Mouse (Mus musculus): ENCODE results near the gene Efcab10. TPM values are rescaled to one million over a fixed set of nuclear protein-coding genes. Genes with fewer than 3 reads are reported as not detected.

Gene Efcab10
- total RNA-seq, 2 experiments from 2014 or later: not detected

DNA sequence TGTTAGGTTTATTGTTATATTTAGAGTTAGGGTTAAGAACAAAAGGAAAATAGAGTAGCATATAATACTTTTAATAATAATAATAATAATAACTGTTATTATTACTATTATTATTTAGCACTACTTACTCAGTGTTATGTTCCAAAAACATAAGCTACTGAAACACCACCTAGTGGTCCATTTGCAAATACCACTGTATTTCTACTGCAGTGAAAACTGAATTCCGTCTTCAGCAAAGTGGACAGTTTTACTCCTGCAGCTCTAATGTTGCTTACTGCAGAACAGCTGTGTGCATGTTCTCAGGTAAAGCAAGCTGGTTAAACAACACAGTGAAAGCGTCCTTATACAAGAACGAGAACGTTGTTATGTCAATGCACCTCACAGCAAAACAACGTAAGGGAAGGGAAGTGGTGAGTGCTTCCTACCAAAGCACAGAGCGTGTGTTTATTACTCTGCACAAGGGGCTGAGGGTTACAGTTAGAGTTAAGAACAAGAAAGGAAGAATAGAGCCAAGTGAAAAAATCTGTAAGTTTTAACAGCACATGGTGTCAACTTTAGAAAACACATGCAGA, 17.0 kb downstream of the Efcab10 start:
- intact Hi-C loops (cut with DNase I): no loop called here
- DNase-seq (ENCODE audit: low spot score): no peak

DNA sequence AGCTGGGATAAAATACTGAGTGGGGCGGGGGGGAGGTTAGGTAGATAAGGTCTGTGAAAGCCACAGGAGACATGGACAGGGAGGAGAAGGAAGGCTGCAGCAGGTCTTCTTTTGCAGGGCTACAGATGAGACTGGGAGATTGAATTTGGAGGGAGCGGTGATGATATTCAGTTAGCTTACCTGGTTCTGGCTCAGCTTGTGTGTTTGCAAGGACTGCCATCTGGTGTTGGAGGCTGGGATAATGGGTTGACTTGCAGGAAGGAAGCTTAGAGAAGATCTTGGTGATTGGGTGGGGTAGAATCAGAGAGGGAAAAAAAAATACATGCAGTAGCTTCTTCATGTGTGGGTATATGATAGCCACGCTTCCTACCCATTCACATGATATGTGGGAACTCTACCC, 29.7 kb downstream of the Efcab10 start:
- intact Hi-C loops (cut with DNase I): loop anchor here (2.0 kb wide), 1 partner anchor 36 kb away; no protein-coding TSS in a partner anchor
- DNase-seq (ENCODE audit: low spot score): no peak

DNA sequence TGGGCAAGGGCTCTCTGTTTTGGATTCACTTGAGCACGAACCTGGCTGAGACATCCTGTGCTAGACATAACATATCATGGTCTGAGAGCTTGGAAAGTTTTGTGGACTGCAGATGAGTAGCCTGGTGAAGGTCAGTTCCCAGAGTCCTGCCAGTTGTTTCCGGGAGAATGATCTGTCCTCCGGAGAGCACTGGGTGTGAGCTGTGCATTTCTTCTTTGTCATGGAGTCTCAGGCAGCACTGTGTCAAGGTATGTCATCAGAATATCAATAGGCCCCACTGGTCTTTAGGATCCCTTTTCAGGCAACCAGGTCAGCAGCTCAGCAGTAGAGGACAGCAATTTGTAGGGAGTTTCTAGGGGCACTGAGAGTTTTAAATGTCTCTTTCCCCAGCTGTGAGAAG, 32.6 kb downstream of the Efcab10 start:
- no peak for DNase-seq (ENCODE audit: low spot score)
- intact Hi-C loops (cut with DNase I): loop anchor here (5.0 kb wide), 2 partner anchors 400 to 515 kb away; no protein-coding TSS in a partner anchor

DNA sequence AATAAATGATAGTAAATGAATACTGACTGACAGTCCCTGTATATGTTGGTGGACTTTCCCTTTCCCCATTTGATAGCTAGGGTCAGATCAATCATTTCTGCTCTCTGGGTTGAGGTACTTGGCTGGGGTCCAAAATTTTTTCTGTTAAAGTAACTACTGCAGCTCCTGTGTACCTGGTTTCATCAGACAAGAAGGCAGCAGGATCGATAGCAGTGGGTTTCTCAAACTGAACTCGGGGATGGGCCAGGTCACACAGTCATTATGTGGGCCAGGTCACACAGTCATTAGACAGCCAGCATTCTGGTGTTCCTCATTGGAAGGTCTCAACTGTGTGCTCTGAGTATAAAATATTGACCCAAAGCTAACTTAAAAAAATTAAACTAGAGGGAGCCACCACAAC, 33.1 kb downstream of the Efcab10 start:
- no peak for DNase-seq (ENCODE audit: low spot score)
- intact Hi-C loops (cut with DNase I): loop anchor here (5.0 kb wide), 2 partner anchors 400 to 515 kb away; no protein-coding TSS in a partner anchor

DNA sequence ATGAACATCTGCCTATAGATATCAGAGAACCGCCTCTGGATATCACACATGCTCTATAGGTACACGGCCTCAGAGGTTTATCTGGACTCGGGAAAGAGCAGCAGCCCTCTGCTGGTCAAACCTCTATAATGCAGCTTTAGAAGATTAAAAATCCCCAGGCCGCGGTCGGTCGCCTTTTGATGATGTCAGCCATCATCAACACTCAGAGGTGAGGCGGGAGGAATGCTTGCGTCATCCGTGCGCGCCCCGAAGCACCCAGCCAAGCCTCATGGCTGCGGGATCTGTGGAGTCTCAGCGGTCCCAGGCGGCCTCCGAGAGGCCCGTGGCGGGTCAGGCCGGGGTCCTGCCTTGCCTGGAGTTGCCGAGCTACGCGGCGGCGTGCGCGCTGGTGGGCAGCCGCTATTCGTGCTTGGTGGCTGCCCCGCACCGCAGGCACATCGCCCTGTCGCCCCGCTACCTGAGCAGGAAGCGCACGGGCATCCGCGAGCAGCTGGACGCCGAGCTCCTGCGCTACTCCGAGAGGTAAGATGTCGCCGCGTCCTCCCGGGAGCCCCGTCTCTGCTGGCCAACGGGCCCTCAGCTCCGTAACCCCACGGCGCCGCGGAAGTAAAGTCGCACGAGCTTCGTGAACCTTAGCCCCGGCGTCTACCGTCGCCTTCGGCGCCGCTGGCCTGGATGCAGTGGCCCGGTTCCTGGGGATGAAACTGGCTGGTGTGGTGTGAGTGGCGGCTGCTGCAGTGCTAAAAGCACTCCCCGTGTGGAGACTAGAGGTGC, 34.9 kb downstream of the Efcab10 start, which contains the start of gene Twistnb:
Gene Twistnb, plus strand, starts transcription at position 249 of the 774 bp plus-strand sequence.
- DNase-seq (ENCODE audit: low spot score): peak; percentile 88
- intact Hi-C loops (cut with DNase I): loop anchor here (5.0 kb wide), 2 partner anchors 402 to 517 kb away; no protein-coding TSS in a partner anchor

DNA sequence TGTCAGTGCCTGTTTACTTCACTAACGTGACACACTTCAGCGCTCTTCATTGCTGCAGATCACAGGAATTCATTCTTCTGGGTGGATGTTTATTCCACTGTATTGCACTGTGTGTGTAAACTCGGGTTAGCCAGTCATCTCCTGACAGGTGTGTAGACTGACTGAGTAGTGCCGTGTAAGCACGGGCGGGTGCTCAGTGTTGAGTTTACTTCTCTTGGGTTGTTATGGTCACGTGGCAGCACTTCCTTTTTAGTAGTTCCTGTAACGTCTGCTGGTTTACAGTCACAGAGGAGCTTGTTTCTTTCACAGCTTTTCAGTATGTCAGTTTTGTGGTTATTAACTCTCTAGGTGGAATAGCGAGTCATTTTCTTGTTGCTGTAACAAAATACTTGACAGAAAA, 39.2 kb downstream of the Efcab10 start:
- intact Hi-C loops (cut with DNase I): no loop called here
- no peak for DNase-seq (ENCODE audit: low spot score)

DNA sequence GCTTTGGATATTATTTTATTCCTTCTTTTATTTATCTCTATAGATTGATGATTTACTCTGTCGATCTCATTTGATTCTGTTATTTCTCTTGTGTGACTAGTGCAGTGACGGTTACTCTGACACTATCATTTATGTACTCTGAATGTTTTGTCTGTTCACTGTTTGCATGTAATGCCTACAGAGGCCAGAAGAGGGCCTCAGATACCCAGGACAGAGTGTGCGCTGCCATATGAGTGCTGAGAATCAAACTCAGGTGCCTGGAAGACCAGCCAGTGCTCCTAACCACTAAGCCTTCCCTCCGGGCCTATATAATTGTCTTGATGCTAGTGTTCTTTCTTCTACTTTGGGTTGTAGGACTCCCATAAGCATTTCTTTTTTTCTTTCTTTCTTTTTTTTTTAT, 40.1 kb downstream of the Efcab10 start:
- intact Hi-C loops (cut with DNase I): no loop called here
- no peak for DNase-seq (ENCODE audit: low spot score)

Other genes with a start within 250 kb of the Efcab10 start
- gene Atxn7l1, start 247.2 kb upstream of the Efcab10 start, total RNA-seq (2021): 10 to 100 TPM; 17.2 to 19.2 TPM
- 1 to 10 TPM; 7.4 to 7.5 TPM for gene Twistnb, start 34.8 kb downstream of the Efcab10 start, total RNA-seq (2021)